Mouse (Mus musculus) liver, embryonic 13.5 days (tissue): ENCODE measurements at regions not wholly inside any gene's neighbourhood (a gene's known extent, or its start where the extent isn't known, plus 50 kb on each side); places are given as distances from the start of the nearest gene placed in this dataset.

Experiments
- ATAC-seq: fragments of 200-750 bp; cut with Nextera tagmentation; 2 replicates; pipeline ENCODE4 v1.8.0; 2017; ENCODE audit warnings: low read depth, mild to moderate bottlenecking, moderate number of reproducible peaks, moderate library complexity
- DNase-seq: peaks from one replicate; pipeline ENCODE4 v3.0.0; 2022
- H3K27ac ChIP-seq: fragments of 300-500 bp; sonication (generic); 2 replicates; pipeline ENCODE4 v1.5.1; 2015; ENCODE audit warnings: moderate library complexity, mild to moderate bottlenecking, inconsistent platforms
- H3K27me3 ChIP-seq: fragments of 300-500 bp; sonication (generic); 2 replicates; pipeline ENCODE4 v1.6.1; 2015; ENCODE audit warnings: mild to moderate bottlenecking, inconsistent platforms
- H3K36me3 ChIP-seq: fragments of 300-500 bp; sonication (generic); 2 replicates; pipeline ENCODE4 v1.6.1; 2015; ENCODE audit warnings: mild to moderate bottlenecking, inconsistent platforms
- H3K4me1 ChIP-seq: fragments of 300-500 bp; sonication (generic); replicated peaks from 2 replicates; pipeline ENCODE4 v1.6.1; 2015; ENCODE audit warnings: inconsistent platforms
- H3K4me2 ChIP-seq: fragments of 300-500 bp; sonication (generic); 2 replicates; pipeline ENCODE4 v1.6.1; 2015; ENCODE audit warnings: inconsistent platforms, mild to moderate bottlenecking, moderate library complexity
- H3K4me3 ChIP-seq: fragments of 300-500 bp; sonication (generic); replicated peaks from 2 replicates; pipeline ENCODE4 v1.5.1; 2015; ENCODE audit warnings: mild to moderate bottlenecking, inconsistent platforms
- H3K9ac ChIP-seq: fragments of 300-500 bp; sonication (generic); 2 replicates; pipeline ENCODE4 v1.6.1; 2015; ENCODE audit warnings: mild to moderate bottlenecking, inconsistent platforms
- H3K9me3 ChIP-seq: fragments of 300-500 bp; sonication (generic); replicated peaks from 2 replicates; pipeline ENCODE4 v1.6.1; 2016; ENCODE audit warnings: inconsistent platforms
- WGBS: fragments of 180-500 bp; shearing (Covaris S2); methylation state at CpG from one replicate; pipeline ENCODE4 v1.1.7; 2015; ENCODE audit not compliant: insufficient replicate concordance; 5-methylcytosine and 5-hydroxymethylcytosine counted together

- H3K27me3 ChIP-seq = no peaks in the 10 kb centered on the region
- H3K27ac ChIP-seq = no peak overlapping the region
- H3K4me3 ChIP-seq = no peak overlapping the region
- ATAC-seq (no peak), DNase-seq (no peak)
- no peaks in the 10 kb centered on the region for H3K36me3 ChIP-seq
- no peak overlapping the region for H3K4me2 ChIP-seq
- no peaks in the 10 kb centered on the region for H3K4me1 ChIP-seq
- no peak overlapping the region for H3K9ac ChIP-seq
- no peaks in the 10 kb centered on the region for H3K9me3 ChIP-seq
- 75% methylated on average over 7 of the region's 7 CpGs for WGBS
Observed at GRCm38 (mm10) chr14:105589751-105590150, 306.9 kb downstream of the Spry2 start.

GRCm38 (mm10) chr14:105589261-105589660 is 307.4 kb downstream of the Spry2 start:
- DNase-seq = no peak
- Histone ChIP-seq H3K4me3 (no peak overlapping the region), H3K36me3 (no peaks in the 10 kb centered on the region), H3K4me2 (no peak overlapping the region), H3K9me3 (no peaks in the 10 kb centered on the region), H3K4me1 (no peaks in the 10 kb centered on the region), H3K9ac (no peak overlapping the region), H3K27ac (no peak overlapping the region), H3K27me3 (no peaks in the 10 kb centered on the region)
- 77% methylated on average over 20 of the region's 20 CpGs for WGBS
- no peak for ATAC-seq

- Histone ChIP-seq H3K27ac (no peak overlapping the region), H3K9ac (no peak overlapping the region), H3K9me3 (no peaks in the 10 kb centered on the region), H3K4me1 (no peaks in the 10 kb centered on the region), H3K27me3 (no peaks in the 10 kb centered on the region), H3K4me3 (no peak overlapping the region), H3K4me2 (no peak overlapping the region), H3K36me3 (no peaks in the 10 kb centered on the region)
- no peak for DNase-seq
- no peak for ATAC-seq
- 79% methylated on average over 15 of the region's 15 CpGs for WGBS
Observed at GRCm38 (mm10) chr14:105588391-105589163, 308.0 kb downstream of the Spry2 start.

GRCm38 (mm10) chr14:105588029-105588390 is 308.6 kb downstream of the Spry2 start:
- Histone ChIP-seq H3K4me1 (no peaks in the 10 kb centered on the region), H3K4me3 (no peak overlapping the region), H3K27ac (no peak overlapping the region), H3K9me3 (no peaks in the 10 kb centered on the region), H3K9ac (no peak overlapping the region), H3K4me2 (no peak overlapping the region), H3K36me3 (no peaks in the 10 kb centered on the region), H3K27me3 (no peaks in the 10 kb centered on the region)
- WGBS = 79% methylated on average over 8 of the region's 8 CpGs
- DNase-seq (no peak), ATAC-seq (no peak)

- Histone ChIP-seq H3K4me1 (no peaks in the 10 kb centered on the region), H3K9me3 (no peaks in the 10 kb centered on the region), H3K27ac (no peak overlapping the region), H3K36me3 (no peaks in the 10 kb centered on the region), H3K4me2 (no peak overlapping the region), H3K4me3 (no peak overlapping the region), H3K27me3 (no peaks in the 10 kb centered on the region), H3K9ac (no peak overlapping the region)
- WGBS = 27% methylated on average over 3 of the region's 3 CpGs
- DNase-seq (no peak), ATAC-seq (no peak)
Observed at GRCm38 (mm10) chr14:105584632-105585031, 312.0 kb downstream of the Spry2 start.

GRCm38 (mm10) chr14:105583497-105583896 is 313.1 kb downstream of the Spry2 start:
- H3K36me3 ChIP-seq = no peaks in the 10 kb centered on the region
- no peak overlapping the region for H3K27ac ChIP-seq
- DNase-seq (no peak), ATAC-seq (no peak)
- no peak overlapping the region for H3K9ac ChIP-seq
- H3K4me3 ChIP-seq = no peak overlapping the region
- H3K4me2 ChIP-seq = no peak overlapping the region
- H3K4me1 ChIP-seq = no peaks in the 10 kb centered on the region
- WGBS = 78% methylated on average over 2 of the region's 2 CpGs
- no peaks in the 10 kb centered on the region for H3K27me3 ChIP-seq
- H3K9me3 ChIP-seq = no peaks in the 10 kb centered on the region

- H3K27ac ChIP-seq = no peak overlapping the region
- no peaks in the 10 kb centered on the region for H3K9me3 ChIP-seq
- no peaks in the 10 kb centered on the region for H3K27me3 ChIP-seq
- H3K4me3 ChIP-seq = no peak overlapping the region
- no peak for ATAC-seq
- no peak overlapping the region for H3K9ac ChIP-seq
- DNase-seq = no peak
- no peaks in the 10 kb centered on the region for H3K36me3 ChIP-seq
- 57% methylated on average over 4 of the region's 4 CpGs for WGBS
- no peaks in the 10 kb centered on the region for H3K4me1 ChIP-seq
- no peak overlapping the region for H3K4me2 ChIP-seq
Observed at GRCm38 (mm10) chr14:105576266-105576665, 317.9 kb downstream of the Ndfip2 start.

GRCm38 (mm10) chr14:105572036-105572891 is 313.9 kb downstream of the Ndfip2 start:
- H3K9ac ChIP-seq = no peak overlapping the region
- H3K36me3 ChIP-seq = no peaks in the 10 kb centered on the region
- no peaks in the 10 kb centered on the region for H3K4me1 ChIP-seq
- H3K4me2 ChIP-seq = no peak overlapping the region
- DNase-seq = no peak
- H3K4me3 ChIP-seq = no peak overlapping the region
- WGBS = 68% methylated on average over 18 of the region's 18 CpGs
- no peaks in the 10 kb centered on the region for H3K27me3 ChIP-seq
- no peak overlapping the region for H3K27ac ChIP-seq
- no peaks in the 10 kb centered on the region for H3K9me3 ChIP-seq
- ATAC-seq = no peak

- no peak for ATAC-seq
- no peak overlapping the region for H3K27ac ChIP-seq
- H3K9ac ChIP-seq = no peak overlapping the region
- 57% methylated on average over 6 of the region's 6 CpGs for WGBS
- no peak for DNase-seq
- no peaks in the 10 kb centered on the region for H3K36me3 ChIP-seq
- H3K4me1 ChIP-seq = no peaks in the 10 kb centered on the region
- no peaks in the 10 kb centered on the region for H3K9me3 ChIP-seq
- H3K4me2 ChIP-seq = no peak overlapping the region
- H3K27me3 ChIP-seq = no peaks in the 10 kb centered on the region
- no peak overlapping the region for H3K4me3 ChIP-seq
Observed at GRCm38 (mm10) chr14:105570156-105570555, 311.8 kb downstream of the Ndfip2 start.

- ATAC-seq (no peak), DNase-seq (no peak)
- no peaks in the 10 kb centered on the region for H3K9me3 ChIP-seq
- no peaks in the 10 kb centered on the region for H3K36me3 ChIP-seq
- H3K9ac ChIP-seq = no peak overlapping the region
- H3K4me3 ChIP-seq = no peak overlapping the region
- H3K4me2 ChIP-seq = no peak overlapping the region
- WGBS = 66% methylated on average over 16 of the region's 16 CpGs
- H3K27me3 ChIP-seq = no peaks in the 10 kb centered on the region
- no peak overlapping the region for H3K27ac ChIP-seq
- no peaks in the 10 kb centered on the region for H3K4me1 ChIP-seq
Observed at GRCm38 (mm10) chr14:105565827-105566226, 307.5 kb downstream of the Ndfip2 start.

GRCm38 (mm10) chr14:105562843-105563242 is 304.5 kb downstream of the Ndfip2 start:
- Histone ChIP-seq H3K36me3 (no peaks in the 10 kb centered on the region), H3K4me3 (no peak overlapping the region), H3K27me3 (no peaks in the 10 kb centered on the region), H3K4me2 (no peak overlapping the region), H3K9ac (no peak overlapping the region), H3K9me3 (no peaks in the 10 kb centered on the region), H3K27ac (no peak overlapping the region), H3K4me1 (no peaks in the 10 kb centered on the region)
- WGBS = 81% methylated on average over 2 of the region's 2 CpGs
- DNase-seq (no peak), ATAC-seq (no peak)

- H3K4me2 ChIP-seq = no peak overlapping the region
- 46% methylated on average over 3 of the region's 3 CpGs for WGBS
- no peaks in the 10 kb centered on the region for H3K9me3 ChIP-seq
- H3K27me3 ChIP-seq = no peaks in the 10 kb centered on the region
- H3K27ac ChIP-seq = no peak overlapping the region
- H3K4me1 ChIP-seq = no peaks in the 10 kb centered on the region
- no peak for ATAC-seq
- no peaks in the 10 kb centered on the region for H3K36me3 ChIP-seq
- DNase-seq = no peak
- no peak overlapping the region for H3K9ac ChIP-seq
- no peak overlapping the region for H3K4me3 ChIP-seq
Observed at GRCm38 (mm10) chr14:105556813-105557212, 298.4 kb downstream of the Ndfip2 start.
